Mouse (Mus musculus): ENCODE data around the gene Eif3k. TPM values are rescaled to one million over a fixed set of nuclear protein-coding genes. Genes with fewer than 3 reads are reported as not detected.

The Eif3k gene
- 444 and 452 TPM in 2 replicates for polyA plus RNA-seq (2014; fragmentation: Nextera tagmentation; extraction: Ambion mirVana)

DNA sequence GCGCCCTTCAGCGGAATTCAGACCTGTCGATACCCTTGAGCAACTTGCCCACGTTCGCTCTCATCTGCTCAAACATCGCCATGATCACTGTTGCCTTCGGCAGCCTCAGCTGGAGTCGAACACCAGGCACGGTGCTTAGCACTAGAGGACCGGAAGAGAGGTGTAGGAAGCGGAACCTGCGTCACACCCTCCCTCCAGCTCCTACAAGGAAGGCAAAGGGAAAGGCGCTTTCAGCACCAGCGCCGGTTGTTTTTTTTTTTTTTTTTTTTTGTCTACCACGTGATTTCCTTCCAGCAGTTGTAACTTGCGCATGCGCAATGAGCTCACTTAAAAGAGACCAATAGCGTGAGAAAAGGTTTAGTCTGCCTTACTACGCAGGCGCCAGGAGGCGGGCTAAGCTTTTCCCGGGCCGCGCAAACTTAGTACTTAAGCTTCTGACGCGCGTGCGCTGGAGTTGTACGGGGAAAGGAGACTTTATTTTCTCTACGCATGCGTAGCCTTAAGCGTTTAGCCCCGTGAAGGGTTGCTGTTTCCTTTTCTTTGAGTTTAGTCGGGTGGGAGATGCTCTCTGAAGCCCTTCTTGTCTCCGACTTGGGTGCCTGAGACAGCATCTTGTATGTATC is at the start of gene Eif3k, which contains the start of gene Map4k1:
Gene Eif3k (minus strand): TSS at position 214 of the 623 bp plus-strand sequence.
Gene Map4k1 (plus strand): TSS at position 400 of the 623 bp plus-strand sequence.
- WGBS: under 1% methylated on average over 36 of the region's 36 CpGs
- Histone ChIP-seq H3K9ac (ENCODE audit: low read length) (peak within 1 kb of the TSS; percentile 81), H3K27ac (ENCODE audit: low read depth) (peak within 1 kb of the TSS; percentile 75), H3K4me3 (ENCODE audit: low read depth, low read length) (peak within 1 kb of the TSS; percentile 96), H3K4me2 (ENCODE audit: low read length) (peak within 1 kb of the TSS; percentile 89), H3K4me1 (replicated peaks; ENCODE audit: control insufficient read depth, insufficient read depth, low read length) (peaks cover 10% of the 10 kb centered on the region), H3K9me3 (ENCODE audit: control insufficient read depth, low read length) (no peaks in the 10 kb centered on the region), H3K36me3 (ENCODE audit: control insufficient read depth, insufficient read depth, low read length) (peaks cover 35% of the 10 kb centered on the region), H3K27me3 (replicated peaks; ENCODE audit: control insufficient read depth, insufficient read depth, low read length) (no peaks in the 10 kb centered on the region)
- ATAC-seq (replicated peaks; ENCODE audit: low FRiP score, low TSS enrichment, low read depth): peak; percentile 94
- DNase-seq (ENCODE audit: low spot score): peak; percentile 88

DNA sequence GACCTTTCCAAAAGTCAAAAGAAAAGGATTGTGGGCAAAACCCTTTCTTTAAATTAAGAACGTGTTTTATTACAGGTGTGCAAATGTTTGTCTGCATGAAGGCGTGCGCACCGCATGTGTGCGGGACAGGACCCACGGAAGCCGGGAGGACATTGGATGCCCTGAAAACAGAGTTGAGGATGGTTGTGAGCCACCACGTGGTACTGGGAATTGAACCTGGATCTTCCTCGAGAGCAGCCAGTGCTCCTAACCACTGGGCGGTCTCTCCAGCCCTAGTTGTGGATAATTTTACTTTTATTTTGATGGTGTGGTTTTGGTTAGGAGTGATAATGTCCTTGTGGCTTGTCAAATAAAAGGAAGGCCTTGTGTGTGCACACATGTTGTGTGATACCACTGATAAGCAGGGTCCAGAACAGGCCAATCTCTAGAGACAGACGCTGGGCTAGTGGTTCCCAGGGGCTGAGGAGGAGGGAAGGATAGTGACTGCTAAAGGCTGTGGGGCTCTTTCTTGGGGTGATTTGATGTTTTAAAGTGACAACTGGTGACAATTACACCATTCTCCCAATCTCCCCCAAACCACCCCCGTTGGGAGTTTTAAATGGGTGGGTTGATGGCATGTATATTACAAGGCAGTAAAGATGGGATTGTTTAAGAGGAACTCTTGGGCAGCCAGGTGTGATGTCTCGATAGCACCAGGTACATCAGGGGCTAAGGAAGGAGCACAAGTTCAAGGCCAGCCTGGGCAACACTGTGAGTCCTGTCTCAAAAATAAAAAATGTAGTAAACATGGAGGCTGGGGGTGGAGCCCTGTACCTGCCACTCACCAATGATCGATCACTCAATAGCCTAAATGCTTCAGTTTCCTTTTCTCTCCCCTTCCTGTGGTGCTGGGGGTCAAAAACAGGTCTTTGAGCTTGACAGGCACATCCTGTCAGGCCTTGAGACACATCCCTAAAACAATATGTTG is 48.3 kb upstream of the Eif3k start:
- no peak overlapping the region for H3K27ac ChIP-seq (ENCODE audit: low read depth)
- no peaks in the 10 kb centered on the region for H3K27me3 ChIP-seq (replicated peaks; ENCODE audit: control insufficient read depth, insufficient read depth, low read length)
- no peaks in the 10 kb centered on the region for H3K4me1 ChIP-seq (replicated peaks; ENCODE audit: control insufficient read depth, insufficient read depth, low read length)
- H3K9ac ChIP-seq (ENCODE audit: low read length): no peak overlapping the region
- no peaks in the 10 kb centered on the region for H3K9me3 ChIP-seq (ENCODE audit: control insufficient read depth, low read length)
- WGBS: 87% methylated on average over 14 of the region's 14 CpGs
- no peak overlapping the region for H3K4me2 ChIP-seq (ENCODE audit: low read length)
- ATAC-seq (replicated peaks; ENCODE audit: low FRiP score, low TSS enrichment, low read depth) (no peak), DNase-seq (ENCODE audit: low spot score) (no peak)
- H3K4me3 ChIP-seq (ENCODE audit: low read depth, low read length): no peak overlapping the region
- H3K36me3 ChIP-seq (ENCODE audit: control insufficient read depth, insufficient read depth, low read length): no peaks in the 10 kb centered on the region

DNA sequence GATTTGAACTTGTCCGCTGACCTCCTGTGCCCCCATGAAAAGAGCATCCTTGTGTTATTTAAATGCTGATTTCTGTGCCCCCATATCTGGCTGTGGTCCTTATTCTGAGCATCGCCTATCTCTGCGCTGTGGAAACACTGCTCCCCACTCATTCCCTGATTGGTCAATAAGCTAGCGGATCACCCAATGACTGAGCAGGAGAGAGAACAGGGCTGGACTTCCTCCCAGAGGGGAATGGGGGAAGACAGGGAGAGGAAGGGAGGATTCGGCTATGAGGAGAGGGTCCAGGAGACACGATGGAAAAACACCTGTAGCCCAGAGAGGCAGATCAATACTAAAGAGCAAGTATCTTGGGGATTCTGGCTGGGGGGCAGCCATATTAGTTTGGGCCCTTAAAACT is 47.1 kb upstream of the Eif3k start:
- H3K27me3 ChIP-seq (replicated peaks; ENCODE audit: control insufficient read depth, insufficient read depth, low read length): no peaks in the 10 kb centered on the region
- H3K9ac ChIP-seq (ENCODE audit: low read length): no peak overlapping the region
- no peak overlapping the region for H3K4me3 ChIP-seq (ENCODE audit: low read depth, low read length)
- H3K4me2 ChIP-seq (ENCODE audit: low read length): no peak overlapping the region
- H3K27ac ChIP-seq (ENCODE audit: low read depth): no peak overlapping the region
- no peaks in the 10 kb centered on the region for H3K9me3 ChIP-seq (ENCODE audit: control insufficient read depth, low read length)
- H3K4me1 ChIP-seq (replicated peaks; ENCODE audit: control insufficient read depth, insufficient read depth, low read length): no peaks in the 10 kb centered on the region
- DNase-seq (ENCODE audit: low spot score) (no peak), ATAC-seq (replicated peaks; ENCODE audit: low FRiP score, low TSS enrichment, low read depth) (no peak)
- WGBS: 82% methylated on average over 6 of the region's 6 CpGs
- no peaks in the 10 kb centered on the region for H3K36me3 ChIP-seq (ENCODE audit: control insufficient read depth, insufficient read depth, low read length)

DNA sequence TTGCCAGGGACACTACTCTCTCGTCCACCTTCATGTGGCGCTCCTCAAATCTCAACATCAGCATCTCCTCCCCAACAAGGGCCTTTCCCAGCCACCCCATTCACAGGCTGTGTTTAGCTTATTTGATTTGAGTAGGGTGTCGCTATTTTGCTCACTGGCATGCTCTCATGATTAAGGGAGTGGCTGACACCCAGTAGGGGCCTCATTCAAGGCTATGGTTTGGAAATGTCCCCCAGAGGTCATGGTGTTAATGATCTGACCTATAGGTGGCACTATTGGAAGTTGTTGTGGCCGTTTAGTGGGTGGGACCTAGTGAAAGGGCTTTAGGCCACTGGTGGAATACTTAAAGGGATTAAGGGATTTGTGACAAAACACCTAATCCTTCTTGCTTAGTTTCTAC is 45.1 kb upstream of the Eif3k start:
- 81% methylated on average over 4 of the region's 4 CpGs for WGBS
- ATAC-seq (replicated peaks; ENCODE audit: low FRiP score, low TSS enrichment, low read depth): no peak
- Histone ChIP-seq H3K9ac (ENCODE audit: low read length) (no peak overlapping the region), H3K27me3 (replicated peaks; ENCODE audit: control insufficient read depth, insufficient read depth, low read length) (no peaks in the 10 kb centered on the region), H3K36me3 (ENCODE audit: control insufficient read depth, insufficient read depth, low read length) (no peaks in the 10 kb centered on the region), H3K27ac (ENCODE audit: low read depth) (no peak overlapping the region), H3K4me3 (ENCODE audit: low read depth, low read length) (no peak overlapping the region), H3K4me1 (replicated peaks; ENCODE audit: control insufficient read depth, insufficient read depth, low read length) (no peaks in the 10 kb centered on the region), H3K4me2 (ENCODE audit: low read length) (no peak overlapping the region), H3K9me3 (ENCODE audit: control insufficient read depth, low read length) (no peaks in the 10 kb centered on the region)
- no peak for DNase-seq (ENCODE audit: low spot score)

DNA sequence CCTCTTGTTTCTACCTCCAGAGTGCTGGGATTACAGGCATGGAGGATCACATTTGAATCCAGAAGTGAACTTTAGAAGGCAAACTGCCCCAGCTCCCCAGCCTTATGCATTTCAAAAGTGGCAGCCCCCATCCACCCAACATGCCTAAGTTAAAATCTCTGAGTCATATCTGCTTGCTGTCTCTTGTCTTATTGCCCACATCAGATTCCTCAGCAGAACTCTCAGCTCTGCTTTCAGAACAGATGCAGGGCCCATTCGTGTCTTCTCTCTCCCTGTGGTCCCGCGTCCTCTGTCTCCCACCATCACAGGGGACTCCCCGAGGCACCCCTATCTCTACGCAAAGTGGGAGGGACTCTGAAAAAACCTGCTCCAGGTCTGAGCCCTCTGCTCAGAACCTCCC is 44.5 kb upstream of the Eif3k start:
- DNase-seq (ENCODE audit: low spot score): no peak
- no peak for ATAC-seq (replicated peaks; ENCODE audit: low FRiP score, low TSS enrichment, low read depth)
- WGBS: 90% methylated on average over 5 of the region's 5 CpGs

DNA sequence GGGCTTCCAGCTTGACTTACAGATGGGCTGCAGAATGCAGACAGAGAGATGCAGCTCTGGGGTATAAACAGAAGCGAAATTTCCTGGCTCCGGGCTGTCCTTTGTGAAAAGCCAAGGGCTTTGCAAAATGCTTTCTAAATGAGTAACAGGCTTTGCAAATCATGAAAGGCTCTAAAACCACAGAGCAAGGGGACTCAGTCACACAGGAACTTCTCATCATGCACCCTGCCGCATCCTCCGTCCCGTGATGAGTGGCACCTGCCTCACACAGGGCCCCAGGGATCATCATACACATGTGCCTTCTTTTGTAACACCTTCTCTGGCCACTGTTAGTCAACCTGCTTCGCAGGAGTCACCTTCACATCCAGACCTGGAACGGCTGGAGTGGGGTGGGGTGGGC is 43.9 kb upstream of the Eif3k start:
- Histone ChIP-seq H3K27me3 (replicated peaks; ENCODE audit: control insufficient read depth, insufficient read depth, low read length) (peaks cover 5% of the 10 kb centered on the region), H3K9me3 (ENCODE audit: control insufficient read depth, low read length) (no peaks in the 10 kb centered on the region), H3K36me3 (ENCODE audit: control insufficient read depth, insufficient read depth, low read length) (no peaks in the 10 kb centered on the region), H3K9ac (ENCODE audit: low read length) (no peak overlapping the region), H3K4me3 (ENCODE audit: low read depth, low read length) (no peak overlapping the region), H3K4me1 (replicated peaks; ENCODE audit: control insufficient read depth, insufficient read depth, low read length) (no peaks in the 10 kb centered on the region), H3K27ac (ENCODE audit: low read depth) (no peak overlapping the region), H3K4me2 (ENCODE audit: low read length) (no peak overlapping the region)
- WGBS: 70% methylated on average over 7 of the region's 7 CpGs
- DNase-seq (ENCODE audit: low spot score) (no peak), ATAC-seq (replicated peaks; ENCODE audit: low FRiP score, low TSS enrichment, low read depth) (no peak)

More for the DNA sequence above, 44.5 kb upstream of the Eif3k start:
- Histone ChIP-seq H3K9ac (ENCODE audit: low read length) (no peak overlapping the region), H3K4me1 (replicated peaks; ENCODE audit: control insufficient read depth, insufficient read depth, low read length) (no peaks in the 10 kb centered on the region), H3K36me3 (ENCODE audit: control insufficient read depth, insufficient read depth, low read length) (no peaks in the 10 kb centered on the region), H3K9me3 (ENCODE audit: control insufficient read depth, low read length) (no peaks in the 10 kb centered on the region), H3K4me3 (ENCODE audit: low read depth, low read length) (no peak overlapping the region), H3K4me2 (ENCODE audit: low read length) (no peak overlapping the region), H3K27me3 (replicated peaks; ENCODE audit: control insufficient read depth, insufficient read depth, low read length) (no peaks in the 10 kb centered on the region), H3K27ac (ENCODE audit: low read depth) (no peak overlapping the region)

DNA sequence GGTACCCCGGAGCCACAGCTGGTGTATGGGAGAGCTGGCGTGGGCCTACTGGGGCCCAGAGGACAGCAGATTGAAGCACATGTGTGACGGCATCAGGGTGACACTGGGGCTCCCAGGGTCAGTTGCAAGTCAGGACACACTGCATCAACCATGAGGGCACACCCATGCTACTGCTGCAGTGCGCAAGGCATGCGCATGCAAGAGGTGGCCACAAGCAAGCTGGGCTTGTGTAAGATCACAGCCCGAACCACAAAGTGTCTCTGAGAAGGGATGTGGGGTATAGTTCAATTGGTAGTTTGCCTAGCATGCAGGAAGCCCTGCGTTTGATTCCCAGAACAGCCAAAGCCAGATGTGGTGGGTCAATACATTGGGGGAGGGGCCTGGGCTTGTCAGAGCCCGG is 41.9 kb upstream of the Eif3k start:
- DNase-seq (ENCODE audit: low spot score) (no peak), ATAC-seq (replicated peaks; ENCODE audit: low FRiP score, low TSS enrichment, low read depth) (no peak)
- Histone ChIP-seq H3K9ac (ENCODE audit: low read length) (no peak overlapping the region), H3K9me3 (ENCODE audit: control insufficient read depth, low read length) (no peaks in the 10 kb centered on the region), H3K27me3 (replicated peaks; ENCODE audit: control insufficient read depth, insufficient read depth, low read length) (peaks cover 25% of the 10 kb centered on the region), H3K27ac (ENCODE audit: low read depth) (no peak overlapping the region), H3K4me1 (replicated peaks; ENCODE audit: control insufficient read depth, insufficient read depth, low read length) (peaks cover 4% of the 10 kb centered on the region; the same call in 1 of the 2 replicates), H3K36me3 (ENCODE audit: control insufficient read depth, insufficient read depth, low read length) (no peaks in the 10 kb centered on the region), H3K4me2 (ENCODE audit: low read length) (no peak overlapping the region), H3K4me3 (ENCODE audit: low read depth, low read length) (no peak overlapping the region)
- WGBS: 83% methylated on average over 8 of the region's 8 CpGs

DNA sequence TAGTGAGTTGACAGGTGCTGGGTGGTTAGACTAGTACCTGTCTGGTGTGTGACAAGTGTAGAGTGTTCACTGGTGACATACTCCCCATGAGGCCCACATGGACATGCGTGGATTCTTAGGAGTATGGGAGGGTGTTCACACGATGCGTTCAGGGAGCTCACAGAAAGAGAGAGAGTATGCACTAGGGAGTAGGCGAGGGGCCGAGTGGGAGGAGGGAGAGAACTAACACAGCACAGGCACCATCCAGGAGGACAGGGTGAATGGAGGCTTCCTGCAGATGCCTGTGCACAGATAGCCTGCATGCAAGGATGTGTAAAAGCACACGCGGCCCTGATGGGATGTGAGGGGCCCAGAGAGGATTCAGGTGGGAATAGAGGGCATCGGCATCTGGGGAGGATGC is 40.8 kb upstream of the Eif3k start:
- WGBS: 85% methylated on average over 8 of the region's 8 CpGs
- Histone ChIP-seq H3K4me2 (ENCODE audit: low read length) (no peak overlapping the region), H3K27me3 (replicated peaks; ENCODE audit: control insufficient read depth, insufficient read depth, low read length) (peaks cover 36% of the 10 kb centered on the region), H3K9ac (ENCODE audit: low read length) (no peak overlapping the region), H3K9me3 (ENCODE audit: control insufficient read depth, low read length) (no peaks in the 10 kb centered on the region), H3K27ac (ENCODE audit: low read depth) (no peak overlapping the region), H3K36me3 (ENCODE audit: control insufficient read depth, insufficient read depth, low read length) (no peaks in the 10 kb centered on the region), H3K4me1 (replicated peaks; ENCODE audit: control insufficient read depth, insufficient read depth, low read length) (peaks cover 4% of the 10 kb centered on the region; the same call in 1 of the 2 replicates), H3K4me3 (ENCODE audit: low read depth, low read length) (no peak overlapping the region)
- ATAC-seq (replicated peaks; ENCODE audit: low FRiP score, low TSS enrichment, low read depth): no peak
- no peak for DNase-seq (ENCODE audit: low spot score)
